Mouse (Mus musculus) C2C12 (cell line): ENCODE measurements around the gene Ddx56.

ENCODE experiments used
- CTCF ChIP-seq: IDR thresholded peaks from one replicate; pipeline ENCODE4 v1.5.1; 2011; ENCODE audit not compliant: control insufficient read depth, insufficient read depth, insufficient read length
- FOSL1 ChIP-seq: IDR thresholded peaks from one replicate; pipeline ENCODE4 v1.8.0; 2011; ENCODE audit warnings: mild to moderate bottlenecking, low read length; ENCODE audit not compliant: poor library complexity, insufficient read depth, severe bottlenecking

- TF ChIP-seq FOSL1: no peak
- TF ChIP-seq CTCF: no peak
Observed at GRCm38 (mm10) chr11:6267320-6268254, at the start of gene Ddx56.
